Mouse (Mus musculus): ENCODE measurements at regions not wholly inside any gene's neighbourhood (a gene's known extent, or its start where the extent isn't known, plus 50 kb on each side); places are given as distances from the start of the nearest gene placed in this dataset.
A peak's percentile ranks its signal among the peaks of the same experiment; 100 is the strongest.

GRCm38 (mm10) chr8:95979223-95979622, 90.9 kb upstream of the Got2 start:
- Histone ChIP-seq H3K9me3 (no peaks in the 10 kb centered on the region), H3K4me1 (replicated peaks) (peaks cover 5% of the 10 kb centered on the region), H3K4me3 (replicated peaks) (no peak overlapping the region), H3K27ac (no peak overlapping the region), H3K9ac (replicated peaks) (no peak overlapping the region), H3K36me3 (no peaks in the 10 kb centered on the region), H3K27me3 (no peaks in the 10 kb centered on the region), H3K4me2 (no peak overlapping the region)
- ATAC-seq (ENCODE audit: insufficient number of reproducible peaks, insufficient read depth, low FRiP score, low TSS enrichment, low read depth), result no peak
- WGBS, result 56% methylated on average over 6 of the region's 6 CpGs

GRCm38 (mm10) chr8:95974889-95975288, 86.5 kb upstream of the Got2 start:
- Histone ChIP-seq H3K27me3 (no peaks in the 10 kb centered on the region), H3K36me3 (no peaks in the 10 kb centered on the region), H3K27ac (no peak overlapping the region), H3K4me2 (no peak overlapping the region), H3K9me3 (no peaks in the 10 kb centered on the region), H3K4me3 (replicated peaks) (no peak overlapping the region), H3K4me1 (replicated peaks) (peaks cover 19% of the 10 kb centered on the region), H3K9ac (replicated peaks) (no peak overlapping the region)
- 19% methylated on average over 4 of the region's 4 CpGs for whole genome bisulfite sequencing
- ATAC-seq (ENCODE audit: insufficient number of reproducible peaks, insufficient read depth, low FRiP score, low TSS enrichment, low read depth), result no peak

GRCm38 (mm10) chr8:95974231-95974630, 85.9 kb upstream of the Got2 start:
- 13% methylated on average over 5 of the region's 5 CpGs for WGBS
- Histone ChIP-seq H3K4me3 (replicated peaks) (no peak overlapping the region), H3K27ac (no peak overlapping the region), H3K4me1 (replicated peaks) (peaks cover 19% of the 10 kb centered on the region), H3K9me3 (no peaks in the 10 kb centered on the region), H3K36me3 (no peaks in the 10 kb centered on the region), H3K9ac (replicated peaks) (no peak overlapping the region), H3K27me3 (no peaks in the 10 kb centered on the region), H3K4me2 (peak overlapping the region; percentile 40)
- no peak for ATAC-seq (ENCODE audit: insufficient number of reproducible peaks, insufficient read depth, low FRiP score, low TSS enrichment, low read depth)

GRCm38 (mm10) chr8:95973571-95973970, 85.2 kb upstream of the Got2 start:
- H3K36me3 ChIP-seq, result no peaks in the 10 kb centered on the region
- no peak overlapping the region for H3K4me3 ChIP-seq (replicated peaks)
- no peak overlapping the region for H3K9ac ChIP-seq (replicated peaks)
- peak overlapping the region; percentile 40 for H3K4me2 ChIP-seq
- H3K4me1 ChIP-seq (replicated peaks), result peaks cover 19% of the 10 kb centered on the region
- peak; percentile 63; the same call in 1 of the 2 replicates for ATAC-seq (ENCODE audit: insufficient number of reproducible peaks, insufficient read depth, low FRiP score, low TSS enrichment, low read depth)
- no peaks in the 10 kb centered on the region for H3K27me3 ChIP-seq
- WGBS, result 7% methylated on average over 4 of the region's 4 CpGs
- H3K9me3 ChIP-seq, result no peaks in the 10 kb centered on the region
- no peak overlapping the region for H3K27ac ChIP-seq

- H3K4me1 ChIP-seq (replicated peaks), result peaks cover 11% of the 10 kb centered on the region
- no peak overlapping the region for H3K4me3 ChIP-seq (replicated peaks)
- ATAC-seq (ENCODE audit: insufficient number of reproducible peaks, insufficient read depth, low FRiP score, low TSS enrichment, low read depth), result no peak
- H3K27ac ChIP-seq, result no peak overlapping the region
- no peaks in the 10 kb centered on the region for H3K27me3 ChIP-seq
- no peak overlapping the region for H3K9ac ChIP-seq (replicated peaks)
- H3K36me3 ChIP-seq, result no peaks in the 10 kb centered on the region
- no peak overlapping the region for H3K4me2 ChIP-seq
- 92% methylated on average over 6 of the region's 6 CpGs for WGBS
- no peaks in the 10 kb centered on the region for H3K9me3 ChIP-seq
Measured at GRCm38 (mm10) chr8:95968828-95969227, 80.5 kb upstream of the Got2 start.

GRCm38 (mm10) chr8:95966430-95966829, 78.1 kb upstream of the Got2 start:
- no peaks in the 10 kb centered on the region for H3K36me3 ChIP-seq
- no peak overlapping the region for H3K4me3 ChIP-seq (replicated peaks)
- WGBS, result 78% methylated on average over 1 of the region's 1 CpGs
- no peaks in the 10 kb centered on the region for H3K9me3 ChIP-seq
- no peak for ATAC-seq (ENCODE audit: insufficient number of reproducible peaks, insufficient read depth, low FRiP score, low TSS enrichment, low read depth)
- H3K27ac ChIP-seq, result no peak overlapping the region
- H3K4me1 ChIP-seq (replicated peaks), result no peaks in the 10 kb centered on the region
- H3K9ac ChIP-seq (replicated peaks), result no peak overlapping the region
- H3K4me2 ChIP-seq, result no peak overlapping the region
- H3K27me3 ChIP-seq, result no peaks in the 10 kb centered on the region

GRCm38 (mm10) chr8:95952257-95952656, 63.9 kb upstream of the Got2 start:
- Histone ChIP-seq H3K36me3 (no peaks in the 10 kb centered on the region), H3K4me3 (replicated peaks) (no peak overlapping the region), H3K4me1 (replicated peaks) (no peaks in the 10 kb centered on the region), H3K4me2 (peak overlapping the region; percentile 49), H3K27me3 (peaks cover 12% of the 10 kb centered on the region; the same call in 1 of the 2 replicates), H3K9ac (replicated peaks) (no peak overlapping the region), H3K27ac (no peak overlapping the region), H3K9me3 (no peaks in the 10 kb centered on the region)
- WGBS, result 34% methylated on average over 10 of the region's 10 CpGs
- no peak for ATAC-seq (ENCODE audit: insufficient number of reproducible peaks, insufficient read depth, low FRiP score, low TSS enrichment, low read depth)

- Histone ChIP-seq H3K4me1 (replicated peaks) (no peaks in the 10 kb centered on the region), H3K27ac (no peak overlapping the region), H3K4me2 (peak overlapping the region; percentile 49), H3K4me3 (replicated peaks) (peak overlapping the region; percentile 29), H3K9ac (replicated peaks) (no peak overlapping the region), H3K27me3 (peaks cover 12% of the 10 kb centered on the region; the same call in 1 of the 2 replicates), H3K36me3 (no peaks in the 10 kb centered on the region), H3K9me3 (no peaks in the 10 kb centered on the region)
- 1% methylated on average over 17 of the region's 17 CpGs for WGBS
- ATAC-seq (ENCODE audit: insufficient number of reproducible peaks, insufficient read depth, low FRiP score, low TSS enrichment, low read depth), result 0 out of 2 replicates have a peak, but pooled peaks have one; percentile 39
Measured at GRCm38 (mm10) chr8:95951794-95952193, 63.4 kb upstream of the Got2 start.
